Mouse (Mus musculus) activated CD4-positive, CD25-positive, alpha-beta regulatory T cell, adult 4 months (primary cell): ENCODE measurements around the gene Dlx1. TPM values are rescaled to one million over a fixed set of nuclear protein-coding genes. Genes with fewer than 3 reads are reported as not detected.

Experiments
- ATAC-seq: one replicate; pipeline ENCODE4 v1.8.0; 2017
- polyA plus RNA-seq, 2 experiments: library from polyadenylated mRNA; unstranded; fragments of 100-300 nt; shearing (Covaris generic); gene quantifications; one replicate each; pipeline ENCODE4 v1.2.1; 2017

The Dlx1 gene
- polyA plus RNA-seq, 2 experiments from 2014 or later, result not detected

GRCm38 (mm10) chr2:71546640-71547071 lies 18.7 kb downstream of the Dlx1 start, which contains the start of gene Dlx2:
Gene Dlx2, minus strand, starts transcription at chr2:71546754.
- ATAC-seq, result no peak

- ATAC-seq, result no peak
Observed at GRCm38 (mm10) chr2:71547829-71548228, 19.9 kb downstream of the Dlx1 start.

GRCm38 (mm10) chr2:71550330-71550729 lies 22.4 kb downstream of the Dlx1 start:
- ATAC-seq, result no peak

DNA sequence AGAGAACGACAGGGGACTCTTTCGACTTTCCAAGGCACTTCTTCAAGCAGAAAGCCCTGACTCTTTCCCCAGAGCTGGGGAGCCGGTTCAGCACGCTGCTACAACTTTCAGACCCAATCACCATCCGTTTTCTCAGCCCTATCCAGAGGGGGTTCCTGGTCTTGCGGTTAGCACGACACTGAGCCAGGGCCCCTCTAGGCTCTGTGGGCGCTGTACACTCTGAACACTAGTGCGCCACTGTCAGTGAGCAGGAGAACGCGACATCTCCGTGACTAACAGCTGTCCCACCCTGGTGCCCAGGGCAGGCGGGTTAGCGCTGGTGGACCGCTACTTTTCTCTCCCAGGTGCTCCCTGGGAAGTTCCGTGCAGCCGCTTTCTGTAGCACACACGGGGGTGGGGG lies 23.8 kb downstream of the Dlx1 start:
- no peak for ATAC-seq

GRCm38 (mm10) chr2:71556071-71556470 lies 28.2 kb downstream of the Dlx1 start:
- no peak for ATAC-seq

DNA sequence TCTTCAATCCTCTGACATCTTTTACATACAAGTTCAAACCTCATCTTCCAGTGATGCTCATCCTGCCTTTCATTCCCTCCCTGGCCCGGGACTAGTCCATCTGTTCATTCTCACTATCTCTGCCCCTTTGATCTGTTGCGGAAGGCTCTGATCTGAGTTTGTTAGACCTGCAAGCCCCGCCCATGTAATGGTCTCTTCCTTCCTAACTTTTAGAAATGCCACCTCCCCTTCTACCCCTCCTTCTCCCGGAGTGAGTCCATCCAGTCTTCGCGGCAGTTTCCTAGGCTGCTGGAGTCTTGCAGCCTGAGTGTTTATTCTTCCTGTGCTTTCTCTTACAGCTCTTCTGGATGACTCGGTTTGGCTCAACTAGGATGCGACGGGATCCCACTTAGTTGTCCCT lies 38.6 kb downstream of the Dlx1 start:
- no peak for ATAC-seq

DNA sequence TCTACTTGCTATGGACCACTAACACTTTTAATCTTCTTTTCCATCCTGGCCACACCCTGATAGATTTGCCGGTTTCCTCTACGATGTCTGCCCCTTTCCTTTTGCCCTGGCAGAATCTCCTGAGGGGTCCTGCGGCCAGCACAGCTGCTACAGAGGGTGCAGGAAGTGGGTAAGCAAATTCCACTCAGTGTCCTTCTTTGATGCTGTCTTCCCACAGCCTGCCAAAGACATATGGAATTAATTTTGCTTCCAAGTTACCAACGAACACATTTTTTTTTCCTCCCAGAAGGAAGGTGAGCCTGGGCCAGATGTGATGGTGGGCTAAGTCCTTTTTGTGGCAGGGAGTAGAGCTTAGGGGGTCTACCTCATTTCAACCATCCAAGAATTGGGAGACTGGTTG lies 45.8 kb downstream of the Dlx1 start:
- ATAC-seq, result no peak

DNA sequence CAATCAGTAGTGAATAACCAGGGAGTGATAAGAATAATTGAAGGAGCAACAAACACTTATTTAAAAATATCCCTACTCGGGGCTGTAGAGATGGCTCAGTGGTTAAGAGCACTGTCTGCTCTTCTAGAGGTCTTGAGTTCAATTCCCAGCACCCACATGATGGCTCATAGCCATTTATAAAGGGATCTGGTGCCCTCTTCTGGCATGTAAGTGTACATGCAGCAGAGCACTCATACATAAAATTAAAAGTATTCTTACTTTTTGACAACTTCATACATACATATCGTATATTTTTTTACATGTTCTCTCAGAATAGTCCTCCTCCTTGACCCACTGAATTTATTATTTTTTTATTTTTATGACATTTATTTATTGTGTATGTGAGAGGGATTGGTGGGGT lies 49.1 kb downstream of the Dlx1 start:
- no peak for ATAC-seq

DNA sequence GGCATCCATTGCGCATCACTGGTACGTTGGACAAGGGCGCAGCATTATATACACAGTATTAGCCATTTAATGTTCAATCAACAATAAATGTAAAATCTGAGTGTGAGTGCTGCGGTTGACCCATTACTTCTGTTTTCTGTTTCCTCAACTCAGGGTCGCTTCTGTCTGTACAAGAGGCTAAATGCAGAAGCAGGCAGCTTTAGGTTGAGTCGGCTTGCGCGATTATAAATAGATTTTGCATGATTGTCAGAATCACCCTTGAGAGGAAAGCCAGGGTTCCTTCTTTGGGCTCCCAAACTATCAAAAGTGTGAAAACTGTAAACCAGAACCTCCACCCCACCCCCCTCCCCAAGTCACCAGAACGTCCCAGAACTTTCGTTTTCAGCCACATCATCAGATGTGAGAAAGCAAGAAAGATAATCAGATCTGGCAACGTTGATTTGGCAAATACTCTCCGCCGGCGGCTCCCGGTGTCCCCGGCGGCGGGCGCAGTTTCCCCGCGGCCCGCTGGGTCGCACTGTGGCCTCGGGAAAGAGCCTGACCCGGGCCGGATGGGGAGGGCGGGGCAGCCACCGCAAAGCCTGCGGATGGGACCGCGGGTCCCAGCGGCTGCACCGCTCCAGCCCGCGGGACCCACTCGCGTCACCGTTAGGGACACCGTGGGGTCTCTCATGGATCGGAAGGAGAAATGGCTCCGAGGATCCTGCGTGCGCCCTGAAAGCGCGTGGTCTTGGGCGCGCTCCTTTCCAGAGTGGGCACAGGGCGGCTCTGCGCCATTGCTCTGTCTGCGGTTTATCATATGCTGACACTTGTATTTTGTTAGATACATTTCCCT lies 52.9 kb downstream of the Dlx1 start:
- peak; percentile 72 for ATAC-seq

DNA sequence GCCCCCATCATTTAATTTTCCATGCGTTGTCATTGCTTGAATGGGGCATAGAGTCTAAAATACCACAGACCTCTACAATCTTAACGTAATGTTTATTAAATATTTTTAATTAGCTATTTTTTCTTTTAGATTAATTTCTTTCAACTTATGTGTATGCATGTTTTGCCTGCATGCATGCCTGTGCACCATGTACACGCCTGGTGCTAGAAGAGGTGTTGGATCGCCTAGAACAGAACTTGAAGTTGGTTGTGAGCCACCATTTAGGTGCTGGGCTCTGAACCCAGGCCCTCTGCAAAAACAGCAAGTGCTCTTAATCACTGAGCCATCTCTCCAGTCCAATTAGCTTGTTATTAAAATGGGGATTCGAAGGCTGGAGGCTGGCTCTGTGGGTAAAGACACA lies 53.6 kb downstream of the Dlx1 start:
- no peak for ATAC-seq

Other genes starting within 250 kb of the Dlx1 start
- 10 to 100 TPM; 56.8 to 60.5 TPM for gene Slc25a12, start 160.4 kb upstream of the Dlx1 start, polyA plus RNA-seq
- gene Hat1, start 139.2 kb upstream of the Dlx1 start, polyA plus RNA-seq, result 10 to 100 TPM; 66.8 to 77.4 TPM
- 10 to 100 TPM; 16.0 to 19.0 TPM for gene Metap1d, start 74.8 kb upstream of the Dlx1 start, polyA plus RNA-seq
- gene Dlx2, start 18.6 kb downstream of the Dlx1 start, polyA plus RNA-seq, result not detected
- gene Itga6, start 217.5 kb downstream of the Dlx1 start, polyA plus RNA-seq, result 10 to 100 TPM; 43.6 to 60.4 TPM